Mouse (Mus musculus) cerebellum, adult 9-10 months (tissue): ENCODE data around the gene Hoxa1.

Source experiments
- DNase-seq: peaks from one replicate; pipeline ENCODE4 v3.0.0; 2022

The Hoxa1 gene

DNA sequence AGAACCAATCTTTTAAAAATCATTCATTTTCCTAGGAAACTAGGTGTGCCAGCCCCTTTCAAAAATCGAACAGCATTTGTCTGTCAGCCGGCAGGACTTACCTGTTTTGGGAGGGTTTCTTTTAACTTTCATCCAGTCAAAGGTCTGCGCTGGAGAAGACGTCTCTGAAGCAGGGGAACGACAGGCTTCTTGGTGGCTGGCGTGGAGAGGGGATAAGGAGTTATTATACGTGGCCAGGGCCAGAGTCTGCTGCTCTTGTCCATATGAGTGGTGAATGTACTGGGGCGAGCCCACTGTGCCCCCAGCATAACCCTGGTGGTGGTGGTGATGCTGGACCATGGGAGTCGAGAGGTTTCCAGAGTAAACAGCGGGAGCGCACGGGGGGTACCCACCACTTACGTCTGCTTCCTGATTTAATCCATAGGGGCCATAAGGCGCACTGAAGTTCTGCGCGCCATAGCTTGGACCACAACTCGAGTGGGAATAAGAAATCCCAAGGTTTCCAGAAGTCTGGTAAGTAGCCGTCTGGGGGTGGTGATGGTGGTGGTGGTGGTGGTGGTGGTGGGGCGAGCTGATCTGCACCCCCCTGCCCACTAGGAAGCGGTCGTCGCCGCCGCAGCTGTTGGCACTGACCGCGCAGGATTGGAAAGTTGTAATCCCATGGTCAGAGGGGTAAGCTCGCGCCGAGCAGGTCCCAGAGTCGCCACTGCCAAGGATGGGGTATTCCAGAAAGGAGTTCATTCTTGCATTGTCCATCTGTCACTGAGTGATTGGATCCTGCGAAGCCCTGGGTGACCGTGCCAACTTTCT, 446 bp downstream of the Hoxa1 start:
- no peak for DNase-seq

DNA sequence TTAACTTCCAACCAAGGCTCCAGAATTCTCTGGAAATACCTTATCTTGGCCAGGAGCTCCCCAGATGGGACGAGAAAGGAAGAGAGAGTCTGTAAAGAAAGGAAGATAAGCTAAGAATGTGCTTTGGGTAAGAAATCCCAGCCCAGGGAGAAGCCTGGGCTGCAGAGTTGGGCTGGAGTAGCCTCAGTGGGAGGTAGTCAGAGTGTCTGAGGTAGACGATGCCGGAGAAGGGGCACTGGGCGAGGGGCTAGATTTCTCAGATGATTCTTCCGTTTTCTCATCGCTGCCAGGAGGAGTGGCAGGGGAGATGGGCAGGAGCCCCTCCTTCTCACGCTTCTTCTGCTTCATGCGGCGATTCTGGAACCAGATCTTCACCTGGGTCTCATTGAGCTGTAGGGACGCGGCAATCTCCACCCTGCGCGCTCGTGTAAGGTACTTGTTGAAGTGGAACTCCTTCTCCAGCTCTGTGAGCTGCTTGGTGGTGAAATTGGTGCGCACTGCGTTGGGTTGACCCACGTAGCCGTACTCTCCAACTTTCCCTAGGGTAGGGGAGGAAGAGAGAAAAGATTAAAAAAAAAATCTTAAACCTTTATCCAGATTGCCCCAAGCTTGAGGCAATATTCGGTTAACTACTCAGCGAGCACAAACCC, 1.4 kb downstream of the Hoxa1 start:
- DNase-seq, result no peak

DNA sequence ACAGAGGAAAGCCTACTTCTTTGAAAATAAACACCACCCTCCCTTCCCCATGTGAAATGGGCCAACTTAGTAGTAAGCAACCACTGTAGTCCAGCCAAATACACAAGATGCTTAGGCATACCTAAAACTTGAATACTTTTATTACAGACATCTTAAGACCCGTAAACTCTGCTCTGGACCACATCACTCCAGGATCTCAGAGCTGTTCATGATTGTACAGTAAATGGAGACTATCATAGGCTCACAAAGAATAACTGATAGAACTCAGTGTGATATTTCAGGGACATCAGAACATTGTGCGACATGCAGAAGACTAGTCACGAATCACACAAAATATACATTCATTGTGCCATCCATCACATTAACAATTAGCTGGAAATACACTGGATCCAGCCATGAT, 2.6 kb downstream of the Hoxa1 start:
- no peak for DNase-seq

DNA sequence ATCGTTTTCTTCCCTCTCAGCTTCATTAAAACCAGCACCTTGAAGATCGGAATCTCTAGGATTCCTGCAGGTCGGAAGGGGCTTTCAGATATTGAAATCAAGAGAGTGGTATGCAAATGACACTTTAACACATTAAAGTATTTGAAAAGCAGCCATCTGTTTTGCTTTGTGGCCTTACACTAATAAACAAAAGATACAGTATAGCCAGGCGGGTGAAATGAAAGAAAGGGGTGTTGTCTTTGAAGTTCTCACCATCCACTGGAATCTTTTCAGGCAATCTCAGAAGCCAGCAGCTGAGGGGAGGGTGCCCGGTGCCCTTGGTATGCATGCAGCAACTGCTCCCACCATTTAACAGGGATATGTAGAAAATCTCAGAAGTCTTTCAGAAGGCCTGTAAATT, 4.1 kb downstream of the Hoxa1 start:
- no peak for DNase-seq

DNA sequence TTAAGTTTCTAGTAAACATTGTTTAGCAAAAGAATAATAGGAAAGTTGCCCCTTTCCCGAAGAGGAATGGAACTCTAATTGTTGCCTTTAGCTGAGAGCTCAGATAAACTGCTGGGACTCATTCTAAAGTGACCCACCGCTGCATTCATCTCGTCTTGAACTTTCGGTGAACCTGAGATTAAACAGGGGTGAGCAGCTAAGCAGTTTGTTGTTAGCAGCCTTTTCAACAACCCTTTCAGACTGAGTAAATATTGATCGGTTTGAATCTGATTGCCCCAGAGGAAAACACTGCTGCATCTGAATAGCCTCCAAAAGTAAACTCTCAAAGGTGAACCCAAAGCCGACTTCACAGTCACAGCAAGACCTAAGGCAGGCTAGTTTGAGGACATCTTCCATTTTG, 4.8 kb downstream of the Hoxa1 start:
- DNase-seq, result no peak

DNA sequence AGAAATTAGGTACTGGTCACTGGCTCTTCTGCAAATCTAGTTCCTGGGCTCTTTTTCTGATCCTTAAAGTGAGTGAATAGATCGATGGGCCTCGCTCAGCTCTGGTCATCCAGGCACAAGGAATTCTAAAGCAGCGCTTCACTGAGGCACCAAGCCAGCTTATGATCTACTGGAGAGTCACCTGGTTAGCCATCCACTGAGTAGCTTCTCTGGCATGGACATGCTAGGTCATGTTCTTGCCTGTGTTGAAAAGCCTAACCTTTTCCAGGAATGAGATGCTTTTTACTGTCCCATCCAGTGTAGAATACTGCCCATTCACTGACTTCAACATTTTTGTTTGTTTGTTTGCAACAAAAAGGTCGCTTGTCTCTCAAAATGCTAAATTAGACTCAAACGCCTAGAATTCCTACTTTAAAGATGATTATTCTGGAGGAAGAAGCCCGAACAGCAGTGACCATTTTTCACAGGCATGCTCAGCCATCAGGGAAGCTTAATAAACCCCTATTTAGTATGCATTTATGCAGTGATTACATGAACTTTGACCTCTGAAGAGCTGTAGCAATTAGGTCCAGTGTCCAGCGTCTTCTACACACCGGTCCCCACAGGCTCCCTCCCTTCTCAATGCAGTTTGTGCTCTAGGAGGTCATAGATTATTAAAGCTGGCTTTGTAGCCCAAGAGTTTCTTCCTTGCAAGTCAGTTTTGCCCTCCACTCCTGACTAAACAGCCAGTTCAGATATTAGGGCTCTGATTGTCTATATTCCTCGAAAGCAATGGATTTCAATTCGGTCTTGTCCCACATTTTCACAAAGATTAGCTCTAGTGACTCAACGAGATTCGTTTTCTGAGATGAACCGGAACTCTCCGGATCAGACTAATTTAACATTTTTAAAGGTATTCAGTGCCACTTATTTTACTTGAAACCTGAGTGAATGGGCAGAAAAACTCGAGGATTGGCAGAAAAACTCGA, 5.6 kb downstream of the Hoxa1 start:
- no peak for DNase-seq

DNA sequence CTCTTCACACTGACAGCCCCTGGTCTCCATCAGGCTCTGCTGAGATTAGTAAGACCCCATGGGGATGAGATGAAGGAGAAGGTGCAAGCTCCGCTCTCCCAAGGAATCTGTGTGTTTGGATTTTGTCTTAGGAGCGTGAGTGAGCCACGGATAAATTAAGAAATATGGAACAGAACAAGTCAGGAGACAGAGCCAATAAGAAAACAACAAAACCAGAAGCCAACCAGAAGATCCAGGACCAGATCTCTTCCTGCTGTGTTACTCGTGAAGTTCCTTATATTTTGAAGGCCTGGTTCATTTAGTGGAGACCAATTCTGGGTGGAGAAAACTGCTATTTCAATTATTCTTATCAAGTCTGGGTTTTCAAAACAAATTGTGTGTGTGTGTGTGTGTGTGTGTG, 6.5 kb downstream of the Hoxa1 start:
- no peak for DNase-seq

DNA sequence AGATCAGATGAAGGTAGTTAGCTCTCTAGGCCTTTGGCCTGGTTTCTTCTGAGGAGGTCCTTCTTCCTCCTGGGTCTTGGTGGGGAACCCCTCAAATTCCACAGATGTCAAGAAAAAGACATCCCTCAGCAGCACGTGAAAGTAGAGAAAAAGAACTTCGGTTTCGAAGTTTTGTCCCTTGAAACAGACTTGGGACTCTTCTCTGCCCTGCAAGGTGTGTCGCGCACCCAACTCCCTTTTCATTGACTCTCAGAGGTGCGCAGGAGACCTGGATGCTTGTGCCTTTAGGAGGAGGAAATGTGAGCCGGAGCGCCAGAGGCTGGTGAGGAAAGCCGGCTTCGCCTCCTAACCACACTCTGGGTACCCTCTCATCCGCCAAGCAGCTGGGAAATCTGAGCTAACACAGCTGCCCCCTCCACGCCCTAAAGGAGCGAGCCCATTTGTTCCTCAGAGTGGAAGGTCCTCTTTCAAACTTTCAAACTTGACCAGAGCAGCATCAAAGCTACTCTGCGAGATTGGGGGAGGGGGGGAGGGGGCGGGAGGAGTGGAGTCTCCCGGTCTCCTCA, 7.6 kb downstream of the Hoxa1 start:
- no peak for DNase-seq

DNA sequence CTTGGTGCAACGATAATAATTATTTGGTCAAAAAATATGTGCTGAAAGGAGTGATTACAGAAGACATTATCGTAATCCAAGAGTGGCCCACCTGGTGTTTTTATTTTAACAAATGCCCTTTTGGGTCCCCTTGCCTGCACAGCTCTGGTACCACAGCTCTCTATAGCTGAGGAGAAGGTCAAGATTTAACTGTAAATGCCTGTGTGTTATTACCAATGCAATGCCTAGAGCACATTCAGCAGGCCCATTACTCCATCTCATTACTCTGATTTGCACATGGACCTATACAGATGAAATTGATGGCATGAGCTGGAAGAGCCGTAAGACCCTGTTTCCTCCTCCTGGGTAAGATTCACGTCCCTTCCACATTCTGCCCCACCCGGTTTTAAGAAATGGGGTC, 19.0 kb downstream of the Hoxa1 start:
- no peak for DNase-seq

DNA sequence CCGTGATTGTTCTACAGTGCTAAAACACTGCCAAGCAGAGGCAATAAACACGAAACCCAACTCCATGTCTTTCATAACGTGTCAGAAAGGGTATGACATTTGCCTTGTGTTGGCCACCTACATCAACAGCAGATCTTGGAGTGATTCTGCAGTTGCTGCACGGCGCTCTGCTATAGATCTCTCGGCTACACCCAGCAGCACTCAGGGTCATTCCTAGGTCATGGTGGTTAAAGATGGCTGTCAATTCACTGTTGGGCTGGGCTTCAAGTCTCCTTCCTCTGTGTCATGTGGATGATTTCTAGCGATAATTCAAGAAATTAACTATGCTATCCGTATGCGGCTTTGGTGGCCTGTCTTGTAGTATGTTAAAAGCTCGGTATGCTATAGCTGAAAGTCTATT, 19.5 kb downstream of the Hoxa1 start:
- no peak for DNase-seq

DNA sequence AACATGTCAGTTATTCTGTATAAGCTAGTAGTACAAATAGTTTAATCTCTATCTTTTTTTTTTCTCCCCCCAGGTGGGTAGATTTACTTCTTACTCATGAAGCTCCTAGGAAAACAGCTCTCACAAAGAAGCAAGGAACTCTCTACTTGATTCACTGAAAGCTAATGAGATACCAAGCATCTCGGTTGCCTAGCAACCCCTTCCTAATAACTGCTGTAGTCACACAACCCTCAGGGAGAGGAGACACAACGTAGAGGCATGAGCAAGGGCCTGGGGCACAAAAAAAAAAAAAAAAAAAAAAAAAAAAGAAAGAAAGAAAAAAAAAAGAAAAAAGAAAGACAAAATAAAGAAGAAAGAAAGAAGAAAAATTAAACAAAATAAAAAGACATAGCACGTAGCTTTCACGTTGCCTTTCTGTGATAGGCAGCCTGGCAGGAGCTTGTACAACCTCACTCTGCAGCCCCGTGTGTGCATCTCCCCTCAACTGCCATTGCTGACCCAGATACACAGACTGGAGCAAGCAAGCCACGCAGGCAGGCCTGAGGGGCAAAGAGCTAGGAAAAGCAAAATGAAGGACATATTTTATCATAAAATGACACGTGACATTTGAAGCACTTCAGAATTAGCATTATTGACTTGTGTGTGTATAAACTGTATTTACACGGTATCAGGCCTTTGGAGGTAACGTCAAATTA, 20.1 kb downstream of the Hoxa1 start:
- no peak for DNase-seq

DNA sequence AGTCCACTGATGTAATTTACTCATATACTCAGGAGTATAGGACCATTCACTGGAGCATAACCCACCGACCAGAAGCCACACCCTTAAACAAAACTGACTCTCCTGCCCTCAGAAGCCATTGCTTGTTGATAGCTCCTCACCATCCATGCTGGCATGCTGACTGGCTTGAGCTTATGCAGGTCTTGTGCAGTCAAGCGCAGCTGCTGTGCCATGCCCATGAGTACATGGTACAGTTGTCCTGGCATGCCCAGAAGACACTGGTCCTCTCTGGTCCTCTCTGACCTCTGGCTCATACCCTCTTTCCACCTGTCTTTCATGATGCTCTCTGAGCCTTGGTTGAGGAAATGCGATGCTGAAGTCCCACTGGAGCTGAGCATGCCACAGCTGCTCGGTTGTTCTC, 34.4 kb downstream of the Hoxa1 start:
- DNase-seq, result no peak

DNA sequence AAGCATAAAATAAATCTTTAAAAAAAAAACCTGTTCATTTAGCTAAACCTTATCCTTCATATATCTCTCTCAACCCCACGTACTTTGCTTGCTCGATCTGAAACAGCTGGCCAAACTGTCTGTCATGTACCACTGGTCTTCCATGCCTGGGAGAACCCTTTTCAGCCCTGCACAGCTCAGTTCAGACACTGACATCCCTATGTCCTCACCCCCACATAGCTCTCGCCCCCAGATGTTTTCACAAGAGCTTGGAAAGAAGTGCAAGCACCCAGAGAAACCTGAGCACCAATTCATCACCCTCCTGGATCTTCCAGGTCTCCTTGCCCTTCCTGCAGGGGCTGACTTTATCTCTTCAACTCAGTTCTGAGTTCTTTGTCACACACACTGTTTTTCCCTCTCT, 36.9 kb downstream of the Hoxa1 start:
- no peak for DNase-seq

DNA sequence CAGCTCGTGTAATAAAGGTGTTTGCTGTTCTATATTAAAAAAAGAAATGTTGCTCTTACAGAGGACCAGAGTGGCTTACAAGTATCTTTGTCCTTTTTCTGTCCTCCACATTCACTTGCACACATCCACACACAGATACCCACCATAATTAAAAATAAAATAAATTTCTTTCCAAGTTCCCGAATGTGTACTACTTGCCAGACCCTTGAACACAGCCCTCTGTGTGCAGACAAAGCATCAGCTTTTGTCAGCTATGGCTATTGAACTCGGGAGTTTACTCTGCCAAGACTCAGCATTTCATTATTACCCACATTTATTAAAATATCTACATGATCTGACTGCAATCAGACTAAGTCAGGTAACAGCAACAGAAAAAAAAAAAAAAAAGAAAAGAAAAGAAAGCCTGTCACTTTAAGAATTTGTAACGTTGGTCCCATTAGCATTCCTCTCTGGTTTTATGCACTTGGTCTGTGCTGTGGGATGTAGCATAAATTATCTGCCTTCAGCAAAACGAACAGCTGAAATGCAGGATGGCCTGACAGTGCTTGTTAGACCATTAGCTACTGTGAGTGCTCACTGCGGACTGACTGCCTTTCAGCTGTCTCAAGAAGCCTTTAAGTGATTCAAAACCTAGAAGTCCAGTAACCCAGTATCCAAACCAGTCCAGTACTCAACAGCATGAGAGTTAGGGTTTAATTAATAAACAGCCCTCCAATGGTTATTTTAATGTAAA, 39.0 kb downstream of the Hoxa1 start:
- DNase-seq, result no peak

DNA sequence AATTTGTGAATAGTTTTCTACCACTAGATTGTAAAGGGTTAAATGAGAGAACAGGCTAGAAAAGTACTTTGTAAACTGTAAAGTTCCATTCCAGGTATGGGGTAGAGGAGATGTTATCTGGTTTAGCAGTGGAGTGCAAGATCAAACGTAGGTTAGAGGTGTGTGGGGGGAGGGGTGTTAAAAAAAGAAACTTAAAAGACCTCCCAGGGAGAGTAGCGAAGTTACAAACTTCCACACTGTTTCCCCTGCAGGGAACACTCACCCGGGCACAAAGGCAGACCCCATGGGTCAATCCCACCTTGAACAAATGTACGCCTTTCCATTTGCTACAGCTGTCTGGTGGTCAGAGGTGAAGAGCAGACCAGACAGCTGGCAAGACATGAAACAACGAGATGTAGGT, 42.2 kb downstream of the Hoxa1 start:
- no peak for DNase-seq

DNA sequence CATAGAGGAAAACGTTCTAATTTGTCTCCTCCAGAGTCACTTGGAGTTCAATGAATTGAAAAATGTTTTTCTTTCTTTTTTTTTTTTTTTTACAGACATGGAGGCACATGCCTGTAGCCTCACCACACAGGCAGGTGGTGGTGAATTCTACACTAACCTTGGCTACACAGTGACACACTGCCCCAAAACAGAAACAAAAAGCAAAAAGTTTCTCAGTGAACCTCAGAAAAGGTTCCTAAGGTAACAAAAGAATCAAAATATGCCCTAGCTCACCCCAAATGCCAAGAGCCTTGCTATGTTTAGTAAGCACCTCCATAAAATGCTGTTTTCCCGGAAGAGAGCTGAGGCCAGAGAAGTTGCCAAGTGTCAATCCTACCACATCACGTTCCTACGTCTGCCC, 46.3 kb downstream of the Hoxa1 start:
- DNase-seq, result no peak

DNA sequence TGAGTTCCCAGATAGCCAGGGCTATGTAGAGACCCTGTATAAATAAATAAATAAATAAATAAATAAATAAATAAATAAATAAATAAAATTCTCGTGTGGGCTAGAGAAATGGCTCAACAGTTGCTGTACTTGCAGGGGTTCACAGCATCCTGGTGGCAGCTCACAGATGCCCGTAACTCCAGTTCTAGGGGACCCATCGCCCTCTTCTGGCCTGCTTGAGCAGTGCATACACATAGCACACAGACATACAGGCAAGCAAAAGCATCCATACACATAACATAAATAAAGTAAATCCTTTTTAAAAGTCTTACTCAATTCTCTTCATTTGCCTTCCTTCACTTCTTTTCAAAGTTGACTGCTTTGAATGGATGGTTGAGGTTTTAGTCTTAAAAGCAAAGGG, 50.7 kb downstream of the Hoxa1 start:
- DNase-seq, result no peak

DNA sequence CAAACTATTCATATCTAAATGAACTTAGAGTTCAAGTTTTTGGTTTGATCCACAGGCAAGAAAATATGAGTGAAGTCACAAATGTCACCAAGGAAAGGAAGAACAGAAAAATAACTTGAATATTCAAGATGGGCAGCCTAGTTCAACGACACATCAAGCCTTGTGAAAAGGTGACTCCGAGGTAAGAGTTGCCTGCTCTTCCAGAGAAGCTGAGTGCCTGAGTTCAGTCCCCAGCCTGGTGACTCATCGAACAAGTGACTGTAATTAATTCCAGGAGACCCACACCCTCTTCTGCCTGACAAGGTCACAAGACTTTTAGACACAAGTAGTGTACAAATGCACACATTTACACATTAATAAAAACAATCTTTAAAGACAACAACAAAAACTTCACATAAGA, 51.4 kb downstream of the Hoxa1 start:
- DNase-seq, result no peak

DNA sequence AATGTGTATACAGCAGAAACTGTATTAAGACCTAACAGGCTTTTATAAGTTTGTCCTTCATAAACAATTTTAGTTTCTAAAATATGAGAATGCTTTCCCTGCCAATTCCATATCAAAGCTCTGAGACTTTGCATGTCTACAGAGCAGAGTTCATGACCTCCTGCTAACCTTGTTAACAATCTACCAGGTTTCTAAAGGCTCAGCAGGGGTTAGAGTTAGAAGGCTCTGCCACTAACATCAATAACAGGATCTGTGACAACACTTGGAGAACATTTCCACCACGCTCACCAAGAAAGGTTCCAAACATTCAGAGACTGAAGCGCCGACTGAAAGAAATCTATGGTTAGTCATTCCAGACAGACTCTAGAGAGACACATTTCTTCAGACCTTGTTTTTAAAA, 51.9 kb downstream of the Hoxa1 start:
- DNase-seq, result no peak
